Mouse (Mus musculus): ENCODE measurements around the gene Tango6.

- no peak for TF ChIP-seq CTCF (IDR thresholded peaks at IDR 0.05; ENCODE audit: low read depth, low read length)
- no peak for TF ChIP-seq POLR2A (IDR thresholded peaks at IDR 0.05; ENCODE audit: insufficient read depth, low read length)
- no peak for TF ChIP-seq EP300 (IDR thresholded peaks at IDR 0.05; ENCODE audit: insufficient read depth, low read depth, low read length)
Measured at GRCm38 (mm10) chr8:106880121-106880707, 197.3 kb downstream of the Tango6 start.
